Mouse (Mus musculus) limb, embryonic 13.5 days (tissue): ENCODE data around the gene Sox10. TPM values are rescaled to one million over a fixed set of nuclear protein-coding genes. Genes with fewer than 3 reads are reported as not detected.
A peak's percentile ranks its signal among the peaks of the same experiment; 100 is the strongest.

Experiments used
- ATAC-seq: fragments of 200-750 bp; cut with Nextera tagmentation; 2 replicates; pipeline ENCODE4 v1.8.0; 2017; ENCODE audit warnings: low read depth, moderate number of reproducible peaks, moderate TSS enrichment; ENCODE audit not compliant: low FRiP score
- H3K27ac ChIP-seq: fragments of 300-500 bp; sonication (generic); 2 replicates; pipeline ENCODE4 v1.5.1; 2015; ENCODE audit warnings: inconsistent platforms, mild to moderate bottlenecking, moderate library complexity
- H3K27me3 ChIP-seq: fragments of 300-500 bp; sonication (generic); 2 replicates; pipeline ENCODE4 v1.6.1; 2015; ENCODE audit warnings: mild to moderate bottlenecking, inconsistent platforms
- H3K36me3 ChIP-seq: fragments of 300-500 bp; sonication (generic); 2 replicates; pipeline ENCODE4 v1.6.1; 2015; ENCODE audit warnings: inconsistent platforms, mild to moderate bottlenecking, moderate library complexity
- H3K4me1 ChIP-seq: fragments of 300-500 bp; sonication (generic); 2 replicates; pipeline ENCODE4 v1.6.1; 2015; ENCODE audit warnings: inconsistent platforms
- H3K4me2 ChIP-seq: fragments of 300-500 bp; sonication (generic); replicated peaks from 2 replicates; pipeline ENCODE4 v1.6.1; 2015; ENCODE audit warnings: inconsistent platforms, mild to moderate bottlenecking, moderate library complexity
- H3K4me3 ChIP-seq: fragments of 300-500 bp; sonication (generic); 2 replicates; pipeline ENCODE4 v1.5.1; 2015; ENCODE audit warnings: moderate library complexity, mild to moderate bottlenecking, inconsistent platforms
- H3K9ac ChIP-seq: fragments of 300-500 bp; sonication (generic); 2 replicates; pipeline ENCODE4 v1.6.1; 2015; ENCODE audit warnings: mild to moderate bottlenecking, inconsistent platforms
- H3K9me3 ChIP-seq: fragments of 300-500 bp; sonication (generic); 2 replicates; pipeline ENCODE4 v1.6.1; 2016; ENCODE audit warnings: inconsistent platforms
- WGBS: fragments of 180-500 bp; shearing (Covaris S2); methylation state at CpG from one replicate; pipeline ENCODE4 v1.1.7; 2015; 5-methylcytosine and 5-hydroxymethylcytosine counted together
- polyA plus RNA-seq: library from polyadenylated mRNA; unstranded; fragments of >200 nt; fragmentation: Nextera tagmentation; extraction: Ambion mirVana; gene quantifications from 2 replicates; pipeline ENCODE4 v1.2.1, GENCODE M21; 2015

Gene Sox10
- polyA plus RNA-seq, 1 experiment from 2014 or later: 6.3 TPM

DNA sequence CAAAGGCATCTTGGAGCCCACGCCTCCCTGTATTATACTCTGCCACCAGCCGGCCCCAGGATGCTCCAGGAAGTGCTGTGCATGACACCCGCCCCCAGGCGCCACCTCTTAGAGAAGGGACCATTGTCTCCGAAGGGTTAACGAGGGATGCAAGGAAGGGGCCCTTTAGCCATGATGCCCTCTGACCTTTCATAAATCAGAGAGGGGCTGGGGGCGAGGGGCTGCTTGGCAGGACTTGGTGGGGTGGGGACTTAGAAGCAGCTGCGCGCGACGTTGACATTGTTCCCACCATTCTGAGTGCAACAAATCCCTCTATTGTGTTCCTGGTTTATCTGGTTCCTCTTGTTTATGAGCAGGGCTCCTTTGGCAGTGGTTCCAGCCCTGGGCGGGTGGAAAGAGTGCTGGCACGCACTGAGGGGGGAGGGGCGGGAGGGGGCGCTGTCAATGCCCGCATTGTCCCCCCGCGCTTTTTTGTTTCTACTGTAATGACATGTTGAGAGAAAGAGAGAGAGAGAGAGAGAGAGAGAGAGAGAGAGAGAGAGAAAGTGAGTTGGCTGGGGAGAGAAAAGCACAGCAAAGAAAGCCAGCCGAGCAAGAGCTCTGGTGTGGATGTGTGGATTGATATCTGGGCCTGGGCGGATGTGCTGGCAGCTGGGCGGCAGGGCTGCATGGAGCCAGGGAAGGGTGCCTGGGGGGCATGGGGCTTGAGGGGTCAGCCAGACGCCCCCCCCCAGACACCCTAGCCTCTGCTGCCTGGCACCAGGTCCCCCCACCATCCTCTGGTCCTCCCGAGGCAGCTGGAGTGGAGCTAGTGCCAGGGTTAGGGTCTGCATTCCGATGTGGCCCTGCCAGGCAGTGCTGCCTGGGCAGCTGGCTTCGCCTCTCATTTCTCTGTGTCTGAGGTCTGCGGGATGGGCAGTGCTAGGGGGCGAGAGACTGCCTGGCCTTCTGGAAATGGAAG lies 28.1 kb upstream of the Sox10 start:
- H3K36me3 ChIP-seq: no peaks in the 10 kb centered on the region
- H3K27ac ChIP-seq: peak overlapping the region; percentile 80
- no peak overlapping the region for H3K4me3 ChIP-seq
- H3K27me3 ChIP-seq: no peaks in the 10 kb centered on the region
- peak overlapping the region; percentile 21 for H3K4me2 ChIP-seq
- WGBS: 43% methylated on average over 27 of the region's 27 CpGs
- H3K9ac ChIP-seq: peak overlapping the region; percentile 55
- H3K9me3 ChIP-seq: no peaks in the 10 kb centered on the region
- peak; percentile 48 for ATAC-seq
- H3K4me1 ChIP-seq: peaks cover 18% of the 10 kb centered on the region

DNA sequence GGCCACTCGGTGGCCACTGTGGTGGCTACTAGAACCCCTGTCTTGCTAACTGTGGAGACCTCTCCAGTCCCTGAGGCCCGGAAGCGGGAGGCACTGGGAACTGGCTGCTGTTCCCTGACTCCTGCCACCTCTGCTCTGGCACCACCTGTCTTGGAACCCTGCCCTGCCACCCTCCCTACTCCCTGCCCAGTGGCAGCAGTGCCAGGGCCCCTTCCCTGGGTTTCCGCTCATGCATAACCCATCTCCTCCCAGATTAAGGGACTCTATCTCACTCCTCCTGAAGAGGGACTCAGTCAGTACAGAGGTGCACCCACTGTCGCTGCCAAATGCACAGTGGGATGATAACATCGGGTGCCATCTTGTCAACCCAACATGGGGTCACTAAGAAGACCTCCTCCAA lies 27.4 kb upstream of the Sox10 start:
- Histone ChIP-seq H3K4me1 (peaks cover 18% of the 10 kb centered on the region), H3K36me3 (no peaks in the 10 kb centered on the region), H3K4me3 (no peak overlapping the region), H3K9me3 (no peaks in the 10 kb centered on the region), H3K27ac (no peak overlapping the region), H3K4me2 (no peak overlapping the region), H3K27me3 (no peaks in the 10 kb centered on the region), H3K9ac (no peak overlapping the region)
- no peak for ATAC-seq
- 90% methylated on average over 6 of the region's 6 CpGs for WGBS

DNA sequence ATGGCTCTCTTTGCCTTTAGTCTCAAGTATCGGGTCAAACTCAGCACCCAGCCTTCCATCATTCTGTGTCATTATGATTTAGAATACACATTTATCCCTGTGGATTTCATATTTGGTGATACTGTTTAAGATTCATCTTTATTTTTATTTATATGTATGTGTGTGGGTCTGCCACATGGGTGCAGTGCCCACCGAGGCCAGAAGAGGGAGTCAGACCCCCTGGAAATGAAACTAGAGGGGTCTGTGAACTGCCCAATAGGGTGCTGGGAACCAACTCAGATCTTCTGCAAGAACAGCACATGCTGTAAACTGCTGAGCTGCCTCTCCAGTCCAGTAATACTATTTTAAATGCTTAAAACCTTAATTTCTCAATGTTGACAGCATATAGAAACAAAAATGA lies 26.4 kb upstream of the Sox10 start:
- Histone ChIP-seq H3K27me3 (no peaks in the 10 kb centered on the region), H3K9ac (no peak overlapping the region), H3K9me3 (no peaks in the 10 kb centered on the region), H3K36me3 (no peaks in the 10 kb centered on the region), H3K4me3 (no peak overlapping the region), H3K4me1 (peaks cover 18% of the 10 kb centered on the region), H3K4me2 (no peak overlapping the region), H3K27ac (no peak overlapping the region)
- 93% methylated on average over 2 of the region's 2 CpGs for WGBS
- ATAC-seq: no peak

DNA sequence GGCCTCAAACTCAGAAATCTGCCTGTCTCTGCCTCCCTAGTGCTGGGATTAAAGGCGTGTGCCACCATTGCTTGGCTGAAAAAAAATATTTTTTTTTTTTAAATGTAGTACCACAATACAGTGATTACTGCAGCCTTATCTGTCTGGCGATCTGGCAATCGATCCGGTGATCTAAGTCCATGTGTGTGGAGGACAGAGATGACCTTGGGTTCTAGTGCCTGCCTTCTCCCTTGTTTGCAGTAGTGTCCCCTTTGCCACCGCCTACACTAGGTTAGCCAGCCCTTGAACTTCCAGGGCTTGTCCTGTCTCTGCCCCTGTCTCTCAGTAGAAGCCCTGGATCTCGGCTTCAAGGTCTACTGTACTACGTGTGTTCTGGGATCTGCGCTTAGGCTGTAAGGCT lies 22.8 kb upstream of the Sox10 start:
- Histone ChIP-seq H3K4me1 (peaks cover 3% of the 10 kb centered on the region; the same call in 1 of the 2 replicates), H3K4me2 (no peak overlapping the region), H3K27ac (no peak overlapping the region), H3K4me3 (no peak overlapping the region), H3K9ac (no peak overlapping the region), H3K9me3 (no peaks in the 10 kb centered on the region), H3K36me3 (no peaks in the 10 kb centered on the region), H3K27me3 (no peaks in the 10 kb centered on the region)
- ATAC-seq: no peak
- 90% methylated on average over 8 of the region's 8 CpGs for WGBS

DNA sequence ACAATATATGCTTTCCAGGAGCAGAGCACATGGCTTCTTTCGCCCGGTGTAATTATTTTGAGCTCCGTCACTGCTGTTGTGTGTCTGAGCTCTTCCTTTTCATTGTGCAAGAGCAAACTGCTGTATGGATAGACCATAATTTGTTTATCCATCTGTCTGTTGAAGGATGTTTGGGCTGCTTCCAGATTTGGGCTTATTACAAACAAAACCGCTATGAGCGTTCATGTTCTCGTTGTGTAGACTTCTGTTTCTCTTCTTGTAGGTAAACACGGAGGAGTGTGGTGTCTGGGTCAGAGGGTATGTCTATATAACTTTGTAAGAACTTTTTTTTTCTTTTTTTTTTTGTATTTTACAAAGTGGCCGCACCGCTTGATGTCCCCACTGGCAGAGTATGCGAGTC lies 20.2 kb upstream of the Sox10 start:
- WGBS: 88% methylated on average over 10 of the region's 10 CpGs

DNA sequence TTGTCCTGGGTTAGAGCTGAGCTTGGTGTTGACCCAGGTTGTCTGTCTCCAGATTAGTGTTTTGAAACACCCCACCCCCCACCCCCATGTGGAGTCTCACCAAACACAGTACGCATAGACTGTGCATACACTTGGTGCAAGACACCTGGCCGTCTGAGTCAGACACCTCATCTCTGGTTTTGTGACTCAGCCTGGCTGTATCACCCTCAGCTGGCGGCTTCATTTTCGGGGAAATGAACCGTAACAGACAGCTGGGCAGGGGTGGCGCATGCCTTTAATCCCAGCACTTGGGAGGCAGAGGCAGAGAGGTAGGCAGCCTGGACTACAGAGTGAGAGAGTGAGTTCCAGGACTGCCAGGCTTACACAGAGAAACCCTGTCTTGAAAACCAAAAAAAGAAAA lies 11.9 kb upstream of the Sox10 start:
- Histone ChIP-seq H3K36me3 (no peaks in the 10 kb centered on the region), H3K4me2 (no peak overlapping the region), H3K27ac (no peak overlapping the region), H3K9me3 (no peaks in the 10 kb centered on the region), H3K9ac (no peak overlapping the region), H3K4me1 (peaks cover 8% of the 10 kb centered on the region; the same call in 1 of the 2 replicates), H3K27me3 (no peaks in the 10 kb centered on the region), H3K4me3 (no peak overlapping the region)
- 55% methylated on average over 6 of the region's 6 CpGs for WGBS
- no peak for ATAC-seq

More for the DNA sequence above, 20.2 kb upstream of the Sox10 start:
- Histone ChIP-seq H3K27ac (no peak overlapping the region), H3K27me3 (no peaks in the 10 kb centered on the region), H3K4me3 (no peak overlapping the region), H3K9me3 (no peaks in the 10 kb centered on the region), H3K9ac (no peak overlapping the region), H3K4me1 (no peaks in the 10 kb centered on the region), H3K36me3 (no peaks in the 10 kb centered on the region), H3K4me2 (no peak overlapping the region)
- no peak for ATAC-seq

DNA sequence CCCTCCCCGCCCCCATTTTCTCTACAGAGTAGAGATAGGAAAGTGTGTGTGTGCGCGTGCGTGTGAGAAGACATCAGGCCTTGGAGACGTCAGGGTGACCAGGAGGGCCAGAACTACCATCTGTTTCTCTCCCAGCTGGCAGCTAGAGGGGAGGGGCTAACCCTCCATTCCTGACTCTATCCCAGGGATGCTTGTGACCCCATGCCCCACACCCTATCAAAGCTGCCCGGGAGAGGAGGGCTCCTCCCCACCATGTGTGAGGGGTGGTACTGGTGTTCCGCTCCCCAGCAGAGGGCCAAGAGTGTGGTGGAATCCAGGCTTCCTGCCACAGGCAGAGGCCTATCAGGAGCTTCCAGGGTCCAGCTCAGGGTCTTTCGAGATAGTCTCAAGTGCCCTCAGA lies 1.7 kb upstream of the Sox10 start:
- ATAC-seq: no peak
- Histone ChIP-seq H3K4me1 (peaks cover 20% of the 10 kb centered on the region), H3K4me2 (no peak overlapping the region; the same call in 1 of the 2 replicates)

DNA sequence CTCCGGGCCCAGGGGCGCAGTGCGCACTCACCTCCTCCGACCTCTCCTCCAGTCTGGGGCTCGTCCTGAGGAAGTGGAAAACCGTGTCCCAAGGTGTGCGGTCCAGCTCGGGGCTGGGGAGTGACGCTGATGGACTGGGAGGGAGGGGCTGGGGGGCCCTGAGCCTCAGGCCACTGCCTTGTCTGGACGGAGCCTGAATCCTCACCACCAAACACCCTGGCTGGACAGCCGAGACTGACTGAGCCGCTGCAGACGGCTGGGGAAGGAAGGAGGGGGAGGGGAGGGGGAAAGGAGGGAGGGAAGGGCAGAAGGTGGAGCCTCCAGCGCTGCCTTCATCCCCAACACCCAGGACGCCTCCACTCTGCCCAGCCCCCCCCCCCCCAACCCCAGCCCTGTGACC lies 789 bp downstream of the Sox10 start:
- Histone ChIP-seq H3K9me3 (no peaks in the 10 kb centered on the region), H3K9ac (peak overlapping the region; percentile 39; the same call in 1 of the 2 replicates), H3K4me1 (peaks cover 20% of the 10 kb centered on the region), H3K36me3 (no peaks in the 10 kb centered on the region), H3K27ac (no peak overlapping the region), H3K4me2 (peak overlapping the region; percentile 57), H3K4me3 (peak overlapping the region; percentile 39), H3K27me3 (peaks cover 79% of the 10 kb centered on the region)
- WGBS: 4% methylated on average over 12 of the region's 15 CpGs
- no peak for ATAC-seq

More for the DNA sequence above, 1.7 kb upstream of the Sox10 start:
- Histone ChIP-seq H3K27me3 (peaks cover 55% of the 10 kb centered on the region), H3K36me3 (no peaks in the 10 kb centered on the region), H3K9ac (no peak overlapping the region), H3K27ac (no peak overlapping the region), H3K4me3 (no peak overlapping the region), H3K9me3 (no peaks in the 10 kb centered on the region)
- WGBS: 44% methylated on average over 8 of the region's 8 CpGs

DNA sequence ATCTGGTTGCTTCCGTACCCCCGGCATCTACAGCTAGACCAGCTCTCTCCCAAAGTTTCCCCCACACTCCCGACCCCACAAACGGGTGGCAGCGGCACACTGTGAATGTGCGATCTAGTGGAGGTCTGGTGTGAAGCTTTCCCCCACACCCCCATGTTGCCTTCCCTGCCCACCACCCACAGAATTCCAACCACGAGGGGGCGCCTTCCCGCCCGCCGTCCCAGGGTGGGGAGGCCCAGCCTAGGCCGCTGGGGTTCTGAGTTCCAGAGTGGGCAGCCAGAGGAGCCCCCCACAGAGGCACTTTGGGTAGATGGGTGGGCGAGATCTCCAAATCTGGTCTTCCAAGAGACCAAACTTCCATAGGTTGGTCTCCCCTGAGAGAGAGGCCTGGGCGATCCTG lies 2.2 kb downstream of the Sox10 start:
- WGBS: 41% methylated on average over 14 of the region's 14 CpGs
- no peaks in the 10 kb centered on the region for H3K36me3 ChIP-seq
- ATAC-seq: no peak
- H3K4me2 ChIP-seq: peak overlapping the region; percentile 57
- H3K9ac ChIP-seq: peak overlapping the region; percentile 59; the same call in 1 of the 2 replicates
- peaks cover 20% of the 10 kb centered on the region for H3K4me1 ChIP-seq
- H3K4me3 ChIP-seq: peak overlapping the region; percentile 39
- peaks cover 94% of the 10 kb centered on the region for H3K27me3 ChIP-seq
- no peak overlapping the region for H3K27ac ChIP-seq
- H3K9me3 ChIP-seq: no peaks in the 10 kb centered on the region

DNA sequence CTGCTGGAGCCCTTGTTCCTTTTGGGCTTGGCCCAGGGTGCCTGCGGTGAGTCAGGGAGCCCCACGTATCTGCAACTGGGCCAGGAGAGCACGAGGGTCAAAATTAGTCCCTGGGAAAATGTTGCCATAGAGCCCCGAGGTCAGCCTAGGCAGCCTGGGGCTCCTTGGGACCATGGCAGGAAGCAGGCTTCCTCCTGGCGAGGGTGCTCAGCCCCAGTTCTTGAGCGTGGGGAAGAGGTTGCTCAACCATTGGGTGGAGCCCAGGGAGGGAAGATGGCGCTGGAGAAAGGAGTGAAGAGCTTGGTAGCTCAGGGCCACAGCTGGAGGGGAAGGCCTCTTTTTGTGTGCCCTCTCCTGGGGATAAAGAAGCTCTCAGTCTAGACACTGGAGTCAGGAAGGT lies 2.7 kb downstream of the Sox10 start:
- Histone ChIP-seq H3K36me3 (no peaks in the 10 kb centered on the region), H3K4me3 (peak overlapping the region; percentile 39), H3K27me3 (peaks cover 94% of the 10 kb centered on the region), H3K27ac (no peak overlapping the region; the same call in 1 of the 2 replicates), H3K4me1 (peaks cover 20% of the 10 kb centered on the region), H3K4me2 (peak overlapping the region; percentile 57), H3K9me3 (no peaks in the 10 kb centered on the region), H3K9ac (peak overlapping the region; percentile 35; the same call in 1 of the 2 replicates)
- WGBS: 73% methylated on average over 7 of the region's 7 CpGs
- ATAC-seq: no peak

DNA sequence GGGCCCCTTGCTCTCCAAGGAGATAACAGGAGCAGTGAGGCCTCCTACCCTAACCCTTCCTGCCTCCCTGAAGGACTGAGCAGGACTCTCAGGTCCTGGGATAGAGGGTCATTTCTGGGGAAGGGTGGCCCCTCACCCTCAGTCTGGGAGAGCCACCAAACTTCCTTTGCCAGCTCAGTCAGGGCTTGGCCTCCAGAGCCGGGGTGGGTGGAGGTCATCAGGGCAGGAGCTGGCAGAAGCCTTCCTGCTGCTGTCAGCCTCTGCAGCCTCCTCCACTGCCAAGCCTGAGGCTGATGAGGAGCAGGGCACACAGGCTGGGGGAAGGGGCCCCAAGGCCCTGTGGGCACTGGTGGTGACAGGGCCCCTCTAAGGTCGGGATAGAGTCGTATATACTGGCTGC lies 9.5 kb downstream of the Sox10 start:
- no peak overlapping the region for H3K4me2 ChIP-seq
- ATAC-seq: no peak
- peaks cover 32% of the 10 kb centered on the region for H3K27me3 ChIP-seq
- H3K9ac ChIP-seq: peak overlapping the region; percentile 36; the same call in 1 of the 2 replicates
- WGBS: 39% methylated on average over 3 of the region's 3 CpGs
- H3K4me1 ChIP-seq: peaks cover 11% of the 10 kb centered on the region; the same call in 1 of the 2 replicates
- H3K4me3 ChIP-seq: no peak overlapping the region
- no peak overlapping the region for H3K27ac ChIP-seq
- no peaks in the 10 kb centered on the region for H3K9me3 ChIP-seq
- peaks cover 29% of the 10 kb centered on the region for H3K36me3 ChIP-seq

DNA sequence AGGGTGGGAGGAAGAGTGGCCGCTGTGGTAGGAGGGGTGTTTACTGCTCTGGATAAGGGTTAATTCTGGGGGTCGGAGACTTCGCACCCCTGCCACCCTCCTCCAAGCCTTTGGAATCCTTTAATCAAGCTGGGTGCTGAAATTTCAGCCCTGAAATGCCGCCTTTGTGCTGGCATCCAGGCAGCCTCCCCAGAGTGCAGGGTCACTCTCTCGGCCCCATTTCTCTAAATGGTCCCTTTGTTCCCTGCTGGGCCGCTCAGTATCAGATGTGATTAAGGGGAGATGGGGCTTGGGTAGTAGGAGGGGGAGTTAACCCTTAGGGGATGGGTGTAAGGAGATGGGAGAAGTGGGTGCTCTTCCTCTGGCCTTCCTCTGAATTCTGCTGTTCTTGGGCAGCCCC lies 12.3 kb downstream of the Sox10 start:
- peak overlapping the region; percentile 72; the same call in 1 of the 2 replicates for H3K27ac ChIP-seq
- H3K27me3 ChIP-seq: peaks cover 4% of the 10 kb centered on the region
- H3K4me2 ChIP-seq: no peak overlapping the region
- no peak overlapping the region for H3K9ac ChIP-seq
- 60% methylated on average over 6 of the region's 6 CpGs for WGBS
- no peaks in the 10 kb centered on the region for H3K9me3 ChIP-seq
- H3K4me1 ChIP-seq: peaks cover 11% of the 10 kb centered on the region; the same call in 1 of the 2 replicates
- no peak for ATAC-seq
- no peak overlapping the region for H3K4me3 ChIP-seq
- peaks cover 52% of the 10 kb centered on the region for H3K36me3 ChIP-seq
